Mouse (Mus musculus): Measurements from ENCODE around the gene Irs2.

DNA sequence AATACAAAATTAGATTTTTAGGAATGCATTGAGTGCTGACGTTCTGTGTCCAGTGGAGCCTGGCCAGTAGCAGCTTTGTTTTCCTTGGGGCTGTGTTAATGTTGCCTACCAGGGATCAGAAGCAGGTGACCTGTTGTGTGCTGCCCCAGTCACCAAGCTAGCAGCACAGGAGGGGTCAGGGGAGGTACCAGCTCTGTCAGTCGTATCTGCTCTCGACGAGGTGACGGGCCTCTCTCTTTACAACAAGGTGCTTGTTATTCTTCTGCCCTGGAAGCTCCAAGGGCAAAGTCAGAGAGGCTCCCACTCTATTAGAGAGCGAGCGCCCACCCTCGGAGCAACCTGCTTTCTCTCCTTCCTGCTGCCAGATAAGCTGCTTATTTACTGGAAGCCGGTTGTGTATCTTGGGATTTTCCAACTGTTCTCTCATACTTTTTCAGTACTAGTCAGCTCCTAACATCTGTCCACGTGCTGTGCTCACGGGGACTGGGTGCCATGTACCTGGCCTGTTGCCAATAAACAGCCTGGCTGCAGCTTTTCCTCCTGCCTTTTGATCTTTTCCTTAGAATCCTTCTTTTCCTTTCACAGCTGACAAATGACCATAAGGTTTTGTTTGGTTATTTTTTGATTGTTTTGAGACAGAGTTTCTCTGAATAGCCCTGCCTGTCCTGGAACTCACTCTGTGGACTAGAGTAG lies 2.8 kb upstream of the Irs2 start:
- no peak for TF ChIP-seq GATA1 (IDR thresholded peaks at IDR 0.05; ENCODE audit: low read length)
- no peak for TF ChIP-seq TAL1 (IDR thresholded peaks at IDR 0.05; ENCODE audit: low read length)
